Mouse (Mus musculus): ENCODE data around the gene Slf2.

GRCm38 (mm10) chr19:45012636-45013035 is 81.7 kb downstream of the Slf2 start:
- TF ChIP-seq ETS1 (IDR thresholded peaks at IDR 0.05; ENCODE audit: low read depth, low read length): no peak
- TF ChIP-seq SIN3A (IDR thresholded peaks at IDR 0.05; ENCODE audit: low read length): no peak; the same call in 1 of the 2 replicates
- TF ChIP-seq EP300 (IDR thresholded peaks at IDR 0.05; ENCODE audit: low read depth in 1 of 2, low read length in 2 of 2): no peak

Measured in MEL (cell line).